In genomic region chr10:128918246-128918645, GRCm38 (mm10) we compare ENCODE assay signal across 8 mouse cellular contexts. TPM values are rescaled to one million over a fixed set of nuclear protein-coding genes. Genes with fewer than 3 reads are reported as not detected.
DNase-seq lines count a peak whose midpoint lies in the region; ATAC-seq and TF ChIP-seq lines count a peak whose summit lies in the region.

No protein-coding gene starts in this region.

- no peaks in the 10 kb centered on the region for H3K9me3 ChIP-seq in midbrain, embryonic 14.5 days (ENCODE audit: control insufficient read depth, low read length)
- H3K9me3 ChIP-seq in midbrain, embryonic 15.5 days, result no peaks in the 10 kb centered on the region
- H3K9me3 ChIP-seq in liver, embryonic 14.5 days (ENCODE audit: control insufficient read depth, low read length), result no peaks in the 10 kb centered on the region

- H3K4me3 ChIP-seq in midbrain, embryonic 14.5 days (replicated peaks; ENCODE audit: low read depth, low read length), result no peak overlapping the region
- no peak overlapping the region for H3K4me3 ChIP-seq in midbrain, embryonic 15.5 days
- H3K4me3 ChIP-seq in liver, embryonic 14.5 days (ENCODE audit: insufficient read depth in 1 of 2, low read depth in 2 of 2, low read length in 2 of 2), result no peak overlapping the region

- WGBS in midbrain, embryonic 14.5 days, result 73% methylated on average over 7 of the region's 7 CpGs
- WGBS in midbrain, embryonic 15.5 days, result 62% methylated on average over 7 of the region's 7 CpGs
- WGBS in liver, embryonic 14.5 days (ENCODE audit: insufficient replicate concordance), result 63% methylated on average over 7 of the region's 7 CpGs

- peaks cover 10% of the 10 kb centered on the region for H3K4me1 ChIP-seq in midbrain, embryonic 14.5 days (ENCODE audit: control insufficient read depth, insufficient read depth, low read length)
- H3K4me1 ChIP-seq in midbrain, embryonic 15.5 days, result peaks cover 13% of the 10 kb centered on the region
- H3K4me1 ChIP-seq in liver, embryonic 14.5 days (replicated peaks; ENCODE audit: control insufficient read depth in 2 of 2, insufficient read depth in 2 of 2, low read length in 1 of 2), result peaks cover 7 to 11% of the 10 kb centered on the region in 2 experiments; a peak in 2 of 4 replicates

- no peak for TF ChIP-seq CTCF in liver, embryonic 14.5 days (IDR thresholded peaks at IDR 0.05; ENCODE audit: low read depth)

- no peaks in the 10 kb centered on the region for H3K27me3 ChIP-seq in midbrain, embryonic 14.5 days (ENCODE audit: control insufficient read depth, insufficient read depth, low read length)
- no peaks in the 10 kb centered on the region for H3K27me3 ChIP-seq in midbrain, embryonic 15.5 days (replicated peaks)
- H3K27me3 ChIP-seq in liver, embryonic 14.5 days (ENCODE audit: control insufficient read depth, insufficient read depth, low read length), result no peaks in the 10 kb centered on the region

- H3K36me3 ChIP-seq in midbrain, embryonic 14.5 days (ENCODE audit: control insufficient read depth, insufficient read depth, low read length), result peaks cover 15% of the 10 kb centered on the region; the same call in 1 of the 2 replicates
- H3K36me3 ChIP-seq in midbrain, embryonic 15.5 days (replicated peaks), result no peaks in the 10 kb centered on the region
- H3K36me3 ChIP-seq in liver, embryonic 14.5 days (replicated peaks; ENCODE audit: control insufficient read depth, insufficient read depth, low read depth), result no peaks in the 10 kb centered on the region

- no peak for TF ChIP-seq EP300 in liver, embryonic 14.5 days (IDR thresholded peaks at IDR 0.05; ENCODE audit: low read depth)

- no peak overlapping the region; the same call in 1 of the 2 replicates for H3K9ac ChIP-seq in midbrain, embryonic 14.5 days (replicated peaks; ENCODE audit: low read length)
- H3K9ac ChIP-seq in midbrain, embryonic 15.5 days, result no peak overlapping the region
- H3K9ac ChIP-seq in liver, embryonic 14.5 days (replicated peaks), result no peak overlapping the region

- intact Hi-C loops in heart, postnatal 36 days (cut with DNase I), result loop anchor here (5.0 kb wide), 1 partner anchor 59 kb away; no protein-coding TSS in a partner anchor

- no peak for ATAC-seq in midbrain, embryonic 14.5 days (ENCODE audit: low FRiP score, low TSS enrichment)
- ATAC-seq in midbrain, embryonic 15.5 days (replicated peaks), result no peak
- no peak for ATAC-seq in liver, embryonic 14.5 days (ENCODE audit: insufficient read depth)
- ATAC-seq in erythroid progenitor cell, adult 5-6 weeks (replicated peaks; ENCODE audit: low FRiP score, poor library complexity, severe bottlenecking), result no peak

- no peak overlapping the region for H3K4me2 ChIP-seq in midbrain, embryonic 14.5 days (ENCODE audit: low read length)
- no peak overlapping the region for H3K4me2 ChIP-seq in midbrain, embryonic 15.5 days
- H3K4me2 ChIP-seq in liver, embryonic 14.5 days (ENCODE audit: low read depth), result peak overlapping the region; percentile 23; the same call in 1 of the 2 replicates

- DNase-seq in adrenal gland, adult 2 months, result peak; percentile 36
- no peak for DNase-seq in adrenal gland, adult 18-20 months (ENCODE audit: low spot score in 2 of 2)
- no peak for DNase-seq in midbrain, embryonic 14.5 days
- peak; percentile 46 to 51 for DNase-seq in heart, postnatal 36 days
- no peak for DNase-seq in liver, embryonic 14.5 days (ENCODE audit: low read depth in 3 of 3, low spot score in 3 of 3)
- no peak for DNase-seq in urinary bladder, postnatal 10 days (ENCODE audit: low spot score)

- H3K27ac ChIP-seq in midbrain, embryonic 14.5 days (replicated peaks; ENCODE audit: low read depth, low read length), result peak overlapping the region; percentile 32; the same call in 1 of the 2 replicates
- H3K27ac ChIP-seq in midbrain, embryonic 15.5 days, result no peak overlapping the region
- H3K27ac ChIP-seq in liver, embryonic 14.5 days, result no peak overlapping the region

RNA-seq across cellular contexts. Expression of gene Rdh5, which starts 4.4 kb away (rescaled TPM):
- total RNA-seq in adrenal gland, adult 2 months (2021), result 10 to 100 TPM; 11.2 to 15.9 TPM
- 24.3 and 29.3 TPM in 2 replicates for polyA plus RNA-seq in adrenal gland, adult 2 months (2012; rRNA removed)
- 10 to 100 TPM in 1 of 2 experiments, 1 to 10 TPM in 1; 9.8 to 11.8 TPM for total RNA-seq in adrenal gland, adult 18-20 months (2021)
- polyA plus RNA-seq in midbrain, embryonic 14.5 days (2014; fragmentation: Nextera tagmentation; extraction: Ambion mirVana), result 11.6 and 15.2 TPM in 2 replicates
- polyA plus RNA-seq in midbrain, embryonic 15.5 days (2015; fragmentation: Nextera tagmentation; extraction: Ambion mirVana), result 12.9 and 15.4 TPM in 2 replicates
- total RNA-seq in heart, postnatal 36 days (2021), result 1 to 10 TPM; 6.4 to 7.5 TPM
- 12.1 and 12.3 TPM in 2 replicates for polyA plus RNA-seq in liver, embryonic 14.5 days (2012; rRNA removed)
- polyA plus RNA-seq in liver, embryonic 14.5 days (2014; fragmentation: Nextera tagmentation; extraction: Ambion mirVana), result 13.6 and 15.8 TPM in 2 replicates
- 11.7 TPM in 1 of 2 replicates, not detected in the other for total RNA-seq in erythroid progenitor cell, adult 5-6 weeks (2015; ENCODE audit: low replicate concordance)
- total RNA-seq in erythroid progenitor cell, adult 5-6 weeks (2017; ENCODE audit: low replicate concordance), result 20.1 TPM in 1 of 2 replicates, not detected in the other

RNA-seq across cellular contexts. Expression of gene Bloc1s1, which starts 5.6 kb away (rescaled TPM):
- 100 to 1,000 TPM; 174 to 223 TPM for total RNA-seq in adrenal gland, adult 2 months (2021)
- polyA plus RNA-seq in adrenal gland, adult 2 months (2012; rRNA removed), result 99.2 and 115 TPM in 2 replicates
- 100 to 1,000 TPM; 177 to 191 TPM for total RNA-seq in adrenal gland, adult 18-20 months (2021)
- 249 and 282 TPM in 2 replicates for polyA plus RNA-seq in midbrain, embryonic 14.5 days (2014; fragmentation: Nextera tagmentation; extraction: Ambion mirVana)
- 259 and 262 TPM in 2 replicates for polyA plus RNA-seq in midbrain, embryonic 15.5 days (2015; fragmentation: Nextera tagmentation; extraction: Ambion mirVana)
- total RNA-seq in heart, postnatal 36 days (2021), result 100 to 1,000 TPM; 184 to 206 TPM
- polyA plus RNA-seq in liver, embryonic 14.5 days (2012; rRNA removed), result 67.2 and 95.9 TPM in 2 replicates
- polyA plus RNA-seq in liver, embryonic 14.5 days (2014; fragmentation: Nextera tagmentation; extraction: Ambion mirVana), result 99.2 and 99.8 TPM in 2 replicates
- total RNA-seq in erythroid progenitor cell, adult 5-6 weeks (2015; ENCODE audit: low replicate concordance), result 49.0 and 51.2 TPM in 2 replicates
- 15.5 and 37.2 TPM in 2 replicates for total RNA-seq in erythroid progenitor cell, adult 5-6 weeks (2017; ENCODE audit: low replicate concordance)

RNA-seq across cellular contexts. Expression of gene Itga7, which starts 15.4 kb away (rescaled TPM):
- total RNA-seq in adrenal gland, adult 2 months (2021), result 10 to 100 TPM in 1 of 2 experiments, 1 to 10 TPM in 1; 8.4 to 25.6 TPM
- polyA plus RNA-seq in adrenal gland, adult 2 months (2012; rRNA removed), result 19.6 and 32.5 TPM in 2 replicates
- 10 to 100 TPM; 10.7 to 25.7 TPM for total RNA-seq in adrenal gland, adult 18-20 months (2021)
- 3.4 and 4.9 TPM in 2 replicates for polyA plus RNA-seq in midbrain, embryonic 14.5 days (2014; fragmentation: Nextera tagmentation; extraction: Ambion mirVana)
- polyA plus RNA-seq in midbrain, embryonic 15.5 days (2015; fragmentation: Nextera tagmentation; extraction: Ambion mirVana), result 5.1 and 5.5 TPM in 2 replicates
- 100 to 1,000 TPM; 160 to 167 TPM for total RNA-seq in heart, postnatal 36 days (2021)
- polyA plus RNA-seq in liver, embryonic 14.5 days (2012; rRNA removed), result 0.09 and 0.19 TPM in 2 replicates
- 0.04 and 0.15 TPM in 2 replicates for polyA plus RNA-seq in liver, embryonic 14.5 days (2014; fragmentation: Nextera tagmentation; extraction: Ambion mirVana)
- not detected in 2 replicates for total RNA-seq in erythroid progenitor cell, adult 5-6 weeks (2015; ENCODE audit: low replicate concordance)
- not detected in 2 replicates for total RNA-seq in erythroid progenitor cell, adult 5-6 weeks (2017; ENCODE audit: low replicate concordance)

RNA-seq across cellular contexts. Expression of gene Cd63, which starts 17.5 kb away (rescaled TPM):
- 100 to 1,000 TPM; 279 to 433 TPM for total RNA-seq in adrenal gland, adult 2 months (2021)
- 38.2 and 44.2 TPM in 2 replicates for polyA plus RNA-seq in adrenal gland, adult 2 months (2012; rRNA removed)
- 100 to 1,000 TPM; 288 to 358 TPM for total RNA-seq in adrenal gland, adult 18-20 months (2021)
- polyA plus RNA-seq in midbrain, embryonic 14.5 days (2014; fragmentation: Nextera tagmentation; extraction: Ambion mirVana), result 120 and 138 TPM in 2 replicates
- polyA plus RNA-seq in midbrain, embryonic 15.5 days (2015; fragmentation: Nextera tagmentation; extraction: Ambion mirVana), result 154 and 184 TPM in 2 replicates
- total RNA-seq in heart, postnatal 36 days (2021), result 100 to 1,000 TPM; 117 to 143 TPM
- polyA plus RNA-seq in liver, embryonic 14.5 days (2012; rRNA removed), result 22.5 and 29.6 TPM in 2 replicates
- 73.0 and 85.0 TPM in 2 replicates for polyA plus RNA-seq in liver, embryonic 14.5 days (2014; fragmentation: Nextera tagmentation; extraction: Ambion mirVana)
- total RNA-seq in erythroid progenitor cell, adult 5-6 weeks (2015; ENCODE audit: low replicate concordance), result 57.4 and 85.1 TPM in 2 replicates
- total RNA-seq in erythroid progenitor cell, adult 5-6 weeks (2017; ENCODE audit: low replicate concordance), result 17.7 and 28.4 TPM in 2 replicates

RNA-seq across cellular contexts. Expression of gene Gdf11, which starts 26.7 kb away (rescaled TPM):
- total RNA-seq in adrenal gland, adult 2 months (2021), result 1 to 10 TPM; 1.8 to 2.3 TPM
- polyA plus RNA-seq in adrenal gland, adult 2 months (2012; rRNA removed), result 0.55 and 0.99 TPM in 2 replicates
- 1 to 10 TPM; 1.4 to 1.9 TPM for total RNA-seq in adrenal gland, adult 18-20 months (2021)
- 7.9 and 9.6 TPM in 2 replicates for polyA plus RNA-seq in midbrain, embryonic 14.5 days (2014; fragmentation: Nextera tagmentation; extraction: Ambion mirVana)
- polyA plus RNA-seq in midbrain, embryonic 15.5 days (2015; fragmentation: Nextera tagmentation; extraction: Ambion mirVana), result 10.3 and 10.9 TPM in 2 replicates
- total RNA-seq in heart, postnatal 36 days (2021), result 1 to 10 TPM; 1.9 to 2.8 TPM
- polyA plus RNA-seq in liver, embryonic 14.5 days (2012; rRNA removed), result 0.32 and 0.36 TPM in 2 replicates
- 0.16 and 0.23 TPM in 2 replicates for polyA plus RNA-seq in liver, embryonic 14.5 days (2014; fragmentation: Nextera tagmentation; extraction: Ambion mirVana)
- 0.36 TPM in 1 of 2 replicates, not detected in the other for total RNA-seq in erythroid progenitor cell, adult 5-6 weeks (2015; ENCODE audit: low replicate concordance)
- total RNA-seq in erythroid progenitor cell, adult 5-6 weeks (2017; ENCODE audit: low replicate concordance), result not detected in 2 replicates

Comparison
In these comparisons a context has a peak if more than half of its experiments do, and no peak if none do; other contexts are left out.
1. DNase-seq: peak in adrenal gland, adult 2 months (single experiment) and heart, postnatal 36 days (2 of 2); none in adrenal gland, adult 18-20 months (0 of 2), midbrain, embryonic 14.5 days (single experiment), liver, embryonic 14.5 days (0 of 3) and urinary bladder, postnatal 10 days (single experiment).
2. RNA of gene Itga7, which starts 15.4 kb away (total RNA-seq): 160 to 167 TPM in heart, postnatal 36 days, 10.7 to 25.7 TPM in adrenal gland, adult 18-20 months and 8.4 to 25.6 TPM in adrenal gland, adult 2 months; not detected in erythroid progenitor cell, adult 5-6 weeks; every median in the first group is over 4 times any median in the second.